17 mouse cellular contexts compared by ENCODE assay signal in the genomic region with DNA sequence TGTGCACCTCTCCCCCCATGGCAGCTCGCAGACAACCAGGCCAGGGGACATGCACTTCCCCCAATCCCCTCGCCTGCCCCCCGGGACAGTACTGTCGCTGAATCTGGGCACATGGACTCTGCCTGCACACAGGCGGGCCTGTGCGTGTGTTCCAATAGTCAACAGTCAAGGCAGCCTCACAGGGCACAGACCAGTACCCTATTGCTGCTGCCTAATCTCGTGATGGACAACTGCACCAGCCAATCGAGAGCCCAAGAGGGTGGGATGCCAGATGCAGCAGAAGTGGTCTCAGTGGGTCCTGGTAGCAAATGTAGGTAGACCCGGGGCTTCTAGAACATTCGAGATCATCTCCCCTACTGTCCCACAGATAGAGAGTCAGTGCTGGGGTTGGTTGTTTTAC.
DNase-seq lines count a peak whose midpoint lies in the region; ATAC-seq and TF ChIP-seq lines count a peak whose summit lies in the region.
"Had no signal": no experiment of that assay in that cellular context is flagged by ENCODE, and none has a peak within 500 bp of the region (broad histone marks: within the 10 kb centered on the region; RNA-seq: fewer than 3 reads in every experiment).

No protein-coding gene starts in this region.

- no peak for TF ChIP-seq EP300 in MEL (IDR thresholded peaks at IDR 0.05; ENCODE audit: low read depth in 1 of 2, low read length in 2 of 2)

- peaks cover 24% of the 10 kb centered on the region for H3K4me1 ChIP-seq in forebrain, embryonic 15.5 days
- H3K4me1 ChIP-seq in forebrain, embryonic 13.5 days = peaks cover 34% of the 10 kb centered on the region
- peaks cover 0 to 3% of the 10 kb centered on the region in 2 experiments; a peak in 1 of 4 replicates for H3K4me1 ChIP-seq in MEL (ENCODE audit: control insufficient read depth in 1 of 2, insufficient read depth in 2 of 2, low read length in 2 of 2)
- peaks cover 48% of the 10 kb centered on the region for H3K4me1 ChIP-seq in limb, embryonic 10.5 days

- peak; percentile 56; the same call in 1 of the 2 replicates for ATAC-seq in forebrain, embryonic 15.5 days (replicated peaks)
- no peak for ATAC-seq in forebrain, embryonic 13.5 days
- ATAC-seq in megakaryocyte progenitor cell, adult 5-6 weeks (replicated peaks; ENCODE audit: poor library complexity) = no peak
- ATAC-seq: intestine, embryonic 16.5 days had no signal

- intact Hi-C loops in gastrocnemius, postnatal 36 days (cut with DNase I) = loop anchor here (5.0 kb wide), 2 partner anchors 290 to 440 kb away; a partner anchor contains a TSS

- no peaks in the 10 kb centered on the region for H3K36me3 ChIP-seq in forebrain, embryonic 15.5 days
- H3K36me3 ChIP-seq in forebrain, embryonic 13.5 days (ENCODE audit: poor library complexity, severe bottlenecking) = no peaks in the 10 kb centered on the region
- H3K36me3 ChIP-seq in MEL (ENCODE audit: control insufficient read depth in 1 of 2, insufficient read depth in 2 of 2, low read length in 2 of 2) = no peaks in the 10 kb centered on the region
- H3K36me3 ChIP-seq in limb, embryonic 10.5 days = no peaks in the 10 kb centered on the region
- H3K36me3 ChIP-seq: heart, embryonic 15.5 days; kidney, embryonic 15.5 days; limb, embryonic 12.5 days had no signal

- no peak overlapping the region for H3K27ac ChIP-seq in forebrain, embryonic 15.5 days (replicated peaks)
- no peak overlapping the region for H3K27ac ChIP-seq in forebrain, embryonic 13.5 days
- no peak overlapping the region for H3K27ac ChIP-seq in MEL (ENCODE audit: control insufficient read depth, low read depth, low read length)
- 0 out of 2 replicates have a peak overlapping the region, but pooled peaks have one; percentile 2 for H3K27ac ChIP-seq in limb, embryonic 10.5 days
- H3K27ac ChIP-seq: heart, embryonic 15.5 days; hindbrain, embryonic 14.5 days; kidney, embryonic 15.5 days; limb, embryonic 12.5 days had no signal

- no peaks in the 10 kb centered on the region for H3K9me3 ChIP-seq in forebrain, embryonic 15.5 days
- H3K9me3 ChIP-seq in forebrain, embryonic 13.5 days (replicated peaks) = no peaks in the 10 kb centered on the region
- no peaks in the 10 kb centered on the region for H3K9me3 ChIP-seq in MEL (replicated peaks; ENCODE audit: insufficient read depth, low read length)
- no peaks in the 10 kb centered on the region for H3K9me3 ChIP-seq in limb, embryonic 10.5 days (replicated peaks)
- H3K9me3 ChIP-seq: heart, embryonic 15.5 days; kidney, embryonic 15.5 days; limb, embryonic 12.5 days had no signal

- DNase-seq in kidney, postnatal 4 days = peak; percentile 50 to 67
- DNase-seq in kidney, postnatal 36 days = no peak
- peak; percentile 38 for DNase-seq in MEL (ENCODE audit: low read depth, low spot score)
- DNase-seq in limb, embryonic 10.5 days (ENCODE audit: low spot score) = no peak
- no peak for DNase-seq in gastrocnemius, postnatal 36 days
- DNase-seq: cerebellum, postnatal 25 days; lung, postnatal 14 days; right cerebral cortex, postnatal 4 days had no signal

- no peaks in the 10 kb centered on the region for H3K79me2 ChIP-seq in MEL (ENCODE audit: control insufficient read depth, insufficient read depth, low read length, poor library complexity)

- 77% methylated on average over 10 of the region's 10 CpGs for WGBS in forebrain, embryonic 15.5 days
- 72% methylated on average over 10 of the region's 10 CpGs for WGBS in forebrain, embryonic 13.5 days
- 86% methylated on average over 10 of the region's 10 CpGs for WGBS in limb, embryonic 10.5 days

- no peak for TF ChIP-seq CTCF in MEL (IDR thresholded peaks at IDR 0.05 in 2 of 3, conservative IDR thresholded peaks at IDR 0.05 in 1 of 3; ENCODE audit: control insufficient read depth in 1 of 3, insufficient read depth in 1 of 3, low read depth in 2 of 3, low read length in 3 of 3, poor library complexity in 1 of 3, severe bottlenecking in 1 of 3)

- TF ChIP-seq POLR2A in MEL (IDR thresholded peaks at IDR 0.05; ENCODE audit: control insufficient read depth in 1 of 2, insufficient read depth in 1 of 2, low read depth in 1 of 2, low read length in 2 of 2, poor library complexity in 1 of 2) = no peak

- no peak overlapping the region for H3K4me3 ChIP-seq in forebrain, embryonic 15.5 days
- H3K4me3 ChIP-seq in forebrain, embryonic 13.5 days = no peak overlapping the region
- H3K4me3 ChIP-seq in MEL (ENCODE audit: control insufficient read depth in 1 of 2, insufficient read depth in 1 of 2, low read depth in 2 of 2, low read length in 2 of 2) = no peak overlapping the region
- H3K4me3 ChIP-seq in limb, embryonic 10.5 days = no peak overlapping the region
- H3K4me3 ChIP-seq: erythroblast, embryonic 14.5 days; heart, embryonic 15.5 days; kidney, embryonic 15.5 days; limb, embryonic 12.5 days had no signal

- H3K9ac ChIP-seq in forebrain, embryonic 15.5 days (replicated peaks) = no peak overlapping the region
- no peak overlapping the region for H3K9ac ChIP-seq in forebrain, embryonic 13.5 days
- no peak overlapping the region for H3K9ac ChIP-seq in MEL (ENCODE audit: control insufficient read depth, low read depth, low read length, poor library complexity, severe bottlenecking)
- H3K9ac ChIP-seq: heart, embryonic 15.5 days; hindbrain, embryonic 14.5 days; kidney, embryonic 15.5 days; limb, embryonic 12.5 days had no signal

- H3K27me3 ChIP-seq in forebrain, embryonic 15.5 days = peaks cover 7% of the 10 kb centered on the region
- peaks cover 18% of the 10 kb centered on the region for H3K27me3 ChIP-seq in forebrain, embryonic 13.5 days
- peaks cover 0 to 5% of the 10 kb centered on the region in 2 experiments; a peak in 3 of 4 replicates for H3K27me3 ChIP-seq in MEL (ENCODE audit: control insufficient read depth in 1 of 2, insufficient read depth in 2 of 2, low read length in 2 of 2)
- H3K27me3 ChIP-seq in limb, embryonic 10.5 days (ENCODE audit: low read depth, poor library complexity, severe bottlenecking) = peaks cover 82% of the 10 kb centered on the region

- no peak overlapping the region for H3K4me2 ChIP-seq in forebrain, embryonic 15.5 days (replicated peaks)
- H3K4me2 ChIP-seq in forebrain, embryonic 13.5 days = no peak overlapping the region
- H3K4me2 ChIP-seq: heart, embryonic 15.5 days; hindbrain, embryonic 14.5 days; kidney, embryonic 15.5 days; limb, embryonic 12.5 days had no signal

- no peak for TF ChIP-seq RAD21 in MEL (IDR thresholded peaks at IDR 0.05; ENCODE audit: low read depth, low read length)

TF ChIP-seq in MEL, 35 proteins besides CTCF, POLR2A, EP300 and RAD21:
- no peak for TF ChIP-seq ZNF384 (IDR thresholded peaks at IDR 0.05; ENCODE audit: low read depth, low read length)
- TF ChIP-seq HCFC1 (IDR thresholded peaks at IDR 0.05; ENCODE audit: low read depth, low read length) = no peak
- no peak for TF ChIP-seq USF2 (IDR thresholded peaks at IDR 0.05; ENCODE audit: borderline replicate concordance in 1 of 2, insufficient read depth in 1 of 2, low read depth in 1 of 2, low read length in 2 of 2)
- no peak for TF ChIP-seq TAL1 (IDR thresholded peaks at IDR 0.05; ENCODE audit: low read length)
- no peak for TF ChIP-seq CHD1 (IDR thresholded peaks at IDR 0.05; ENCODE audit: low read depth, low read length)
TF ChIP-seq in MEL: peak in this region for 0.

Comparison
In these comparisons a context has a peak if more than half of its experiments do, and no peak if none do; other contexts are left out.
1. DNase-seq: peak in kidney, postnatal 4 days (2 of 2) and MEL (single experiment); none in kidney, postnatal 36 days (0 of 2), limb, embryonic 10.5 days (single experiment) and gastrocnemius, postnatal 36 days (0 of 2).